Comparison of ENCODE assay signal across 8 mouse cellular contexts in the genomic region with DNA sequence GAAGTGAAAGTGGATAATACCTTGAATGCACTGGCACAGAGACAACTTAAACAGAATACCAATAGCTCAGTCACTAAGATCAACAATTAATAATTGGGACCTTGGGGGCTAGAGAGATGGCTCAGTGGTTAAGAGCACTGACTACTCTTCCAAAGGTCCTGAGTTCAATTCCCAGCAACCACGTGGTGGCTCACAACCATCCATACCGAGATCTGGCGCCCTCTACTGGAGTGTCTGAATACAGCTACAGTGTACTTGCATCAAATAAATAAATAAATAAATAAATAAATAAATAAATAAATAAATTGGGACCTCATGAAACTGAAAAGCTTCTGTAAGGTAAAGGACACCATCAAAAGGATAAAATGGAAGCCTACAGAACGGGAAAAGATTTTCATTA. TPM values are rescaled to one million over a fixed set of nuclear protein-coding genes. Genes with fewer than 3 reads are reported as not detected.
DNase-seq lines count a peak whose midpoint lies in the region; TF ChIP-seq lines count a peak whose summit lies in the region.
"Not testable (repeated sequence)": the region's sequence is repeated elsewhere in the genome, so short reads cannot be mapped to it uniquely, and the experiment has no call there.

No protein-coding gene starts in this region.

- H3K4me3 ChIP-seq in ES-Bruce4 (ENCODE audit: low read depth, low read length); gastrocnemius, adult 2 months; kidney, adult 2 months (ENCODE audit: insufficient read depth, low read depth, low read length): not testable (repeated sequence)

- not testable (repeated sequence) for H3K4me1 ChIP-seq in ES-Bruce4 (ENCODE audit: control insufficient read depth, insufficient read depth, low read length); kidney, adult 2 months (ENCODE audit: control insufficient read depth, insufficient read depth, low read length)

- H3K27ac ChIP-seq in ES-Bruce4 (ENCODE audit: insufficient read depth, low read length); gastrocnemius, adult 2 months; kidney, adult 2 months (ENCODE audit: insufficient read depth, low read depth, low read length): not testable (repeated sequence)

- peak; percentile 25 to 28 for DNase-seq in B cell, adult 2 months
- DNase-seq in R1 (ENCODE audit: low read depth, low spot score) (peak; percentile 43), liver (peak; percentile 45)
- DNase-seq in gastrocnemius, adult 2 months; kidney, adult 2 months: not testable (repeated sequence)
- peak; percentile 11 for DNase-seq in naive thymus-derived CD4-positive, alpha-beta T cell, adult 2 months (ENCODE audit: low read depth)
- peak; percentile 3 for DNase-seq in thymus, postnatal 25 days

- not testable (repeated sequence) for H3K27me3 ChIP-seq in ES-Bruce4 (ENCODE audit: control insufficient read depth, insufficient read depth, low read length, poor library complexity, severe bottlenecking); kidney, adult 2 months (replicated peaks; ENCODE audit: control insufficient read depth, insufficient read depth, low read length)

- TF ChIP-seq EP300 in ES-Bruce4 (IDR thresholded peaks at IDR 0.05; ENCODE audit: insufficient read depth, low read depth, low read length), result not testable (repeated sequence)

- not testable (repeated sequence) for H3K9me3 ChIP-seq in ES-Bruce4 (replicated peaks; ENCODE audit: control insufficient read depth, insufficient read depth, low read length, poor library complexity, severe bottlenecking)

- H3K9ac ChIP-seq in ES-Bruce4 (ENCODE audit: low read depth, poor library complexity, severe bottlenecking), result not testable (repeated sequence)

- TF ChIP-seq POLR2A in ES-Bruce4 (IDR thresholded peaks at IDR 0.05; ENCODE audit: insufficient read depth, low read length); kidney, adult 2 months (IDR thresholded peaks at IDR 0.05; ENCODE audit: low read depth, low read length): not testable (repeated sequence)

- TF ChIP-seq CTCF in ES-Bruce4 (IDR thresholded peaks at IDR 0.05; ENCODE audit: low read depth, low read length), result peak; percentile 20
- TF ChIP-seq CTCF in gastrocnemius, adult 2 months (IDR thresholded peaks at IDR 0.05), result peak; percentile 25; the same call in 1 of the 2 replicates
- 0 out of 2 replicates have a peak, but pooled peaks have one; percentile 9 for TF ChIP-seq CTCF in kidney, adult 2 months (conservative IDR thresholded peaks at IDR 0.05; ENCODE audit: insufficient read depth, insufficient read length, low read depth, low read length)

- H3K36me3 ChIP-seq in ES-Bruce4 (ENCODE audit: control insufficient read depth, insufficient read depth, low read length, poor library complexity, severe bottlenecking); kidney, adult 2 months (ENCODE audit: control insufficient read depth, insufficient read depth, low read length): not testable (repeated sequence)

- intact Hi-C loops in gastrocnemius, adult 2 months (cut with DNase I), result not testable (repeated sequence)

- 74% methylated on average over 4 of the region's 4 CpGs for WGBS in kidney, adult 2 months

RNA-seq across cellular contexts. Expression of a gene that starts 8.2 kb away (rescaled TPM):
- 13.0 and 14.8 TPM in 2 replicates for polyA plus RNA-seq in ES-Bruce4 (2011; ENCODE audit: insufficient read depth, insufficient read length, low read depth, missing spikeins)
- under 1 TPM; 0.48 to 0.56 TPM for total RNA-seq in gastrocnemius, adult 2 months (2021)
- polyA plus RNA-seq in kidney, adult 2 months (2012; rRNA removed), result 1.1 and 1.2 TPM in 2 replicates

RNA-seq across cellular contexts. Expression of a gene that starts 32.3 kb away (rescaled TPM):
- 625 and 678 TPM in 2 replicates for polyA plus RNA-seq in ES-Bruce4 (2011; ENCODE audit: insufficient read depth, insufficient read length, low read depth, missing spikeins)
- total RNA-seq in gastrocnemius, adult 2 months (2021), result 100 to 1,000 TPM; 126 to 178 TPM
- 6.0 and 14.8 TPM in 2 replicates for polyA plus RNA-seq in kidney, adult 2 months (2012; rRNA removed)

Comparison
In these comparisons a context has a peak if more than half of its experiments do, and no peak if none do; other contexts are left out.
1. RNA of a gene that starts 32.3 kb away (polyA plus RNA-seq): 625 to 678 TPM in ES-Bruce4; 6.0 to 14.8 TPM in kidney, adult 2 months; every median in the first group is over 10 times any median in the second.
2. Peak in every context shown above with its lines, with median percentiles within 50 percentile points of each other: CTCF ChIP-seq.